Mouse (Mus musculus) spleen, adult 2 months (tissue): ENCODE measurements around the gene Nupl1.

Experiments used
- CTCF ChIP-seq: fragments of 200-500 bp; IDR thresholded peaks from 2 replicates; pipeline ENCODE4 v1.5.1; 2011; ENCODE audit warnings: mild to moderate bottlenecking, inconsistent platforms; ENCODE audit not compliant: insufficient read depth, insufficient read length, insufficient replicate concordance; ENCODE audit errors: extremely low read depth
- POLR2A ChIP-seq: fragments of 200-500 bp; IDR thresholded peaks from 2 replicates; pipeline ENCODE4 v1.6.1; 2011; ENCODE audit warnings: low read depth, low read length, inconsistent platforms

DNA sequence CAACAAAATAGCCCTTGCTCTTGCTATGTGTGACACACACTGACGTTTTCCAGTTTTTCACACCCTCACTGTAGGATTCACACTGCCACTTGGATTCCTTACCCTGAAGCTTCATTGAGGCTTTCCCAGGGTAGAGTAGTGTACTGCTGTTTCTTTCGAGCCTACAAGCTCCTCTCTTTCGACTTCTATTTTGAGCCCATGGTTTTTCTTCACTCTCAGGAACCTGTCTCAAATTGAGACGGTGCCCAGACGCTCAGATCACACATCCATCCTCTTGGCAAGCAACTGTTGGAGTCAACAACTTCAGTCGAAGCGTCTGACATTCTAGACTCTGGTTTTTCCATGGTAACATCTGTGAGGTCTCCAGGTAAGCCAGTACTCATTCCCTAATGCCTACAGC lies 54.3 kb downstream of the Nupl1 start, which contains the start of gene Atp8a2:
- TF ChIP-seq CTCF (no peak), POLR2A (no peak)
